Comparison of ENCODE assay signal across 8 mouse cellular contexts in genomic region chr10:60284676-60285111, GRCm38 (mm10). TPM values are rescaled to one million over a fixed set of nuclear protein-coding genes. Genes with fewer than 3 reads are reported as not detected.
A peak's percentile ranks its signal among the peaks of the same experiment; 100 is the strongest.
DNase-seq lines count a peak whose midpoint lies in the region; ATAC-seq lines count a peak whose summit lies in the region.

No protein-coding gene starts in this region.

- no peaks in the 10 kb centered on the region for H3K9me3 ChIP-seq in heart, embryonic 14.5 days (ENCODE audit: control insufficient read depth, low read length)
- no peaks in the 10 kb centered on the region for H3K9me3 ChIP-seq in embryonic facial prominence, embryonic 15.5 days (replicated peaks)
- no peaks in the 10 kb centered on the region for H3K9me3 ChIP-seq in limb, embryonic 15.5 days

- H3K27me3 ChIP-seq in heart, embryonic 14.5 days (ENCODE audit: control insufficient read depth, insufficient read depth, low read length): no peaks in the 10 kb centered on the region
- H3K27me3 ChIP-seq in embryonic facial prominence, embryonic 15.5 days: no peaks in the 10 kb centered on the region
- H3K27me3 ChIP-seq in limb, embryonic 15.5 days: no peaks in the 10 kb centered on the region

- H3K9ac ChIP-seq in heart, embryonic 14.5 days (ENCODE audit: low read length): no peak overlapping the region; the same call in 1 of the 2 replicates
- no peak overlapping the region for H3K9ac ChIP-seq in embryonic facial prominence, embryonic 15.5 days
- H3K9ac ChIP-seq in limb, embryonic 15.5 days: no peak overlapping the region

- intact Hi-C loops in heart, postnatal 14 days (cut with DNase I): no loop called here
- intact Hi-C loops in left cerebral cortex, postnatal 4 days (cut with DNase I): no loop called here

- no peak overlapping the region for H3K4me2 ChIP-seq in heart, embryonic 14.5 days (ENCODE audit: low read length)
- H3K4me2 ChIP-seq in embryonic facial prominence, embryonic 15.5 days (replicated peaks): no peak overlapping the region
- no peak overlapping the region for H3K4me2 ChIP-seq in limb, embryonic 15.5 days

- no peak for DNase-seq in heart, postnatal 14 days
- DNase-seq in retina, postnatal 1 day: peak; percentile 43
- no peak for DNase-seq in right cerebral cortex, postnatal 10 days (ENCODE audit: low spot score in 2 of 2)
- DNase-seq in spleen, postnatal 10 days (ENCODE audit: low spot score in 2 of 2): no peak
- no peak for DNase-seq in left cerebral cortex, postnatal 4 days

- peaks cover 28 to 59% of the 10 kb centered on the region in 2 experiments for H3K4me1 ChIP-seq in heart, embryonic 14.5 days (ENCODE audit: control insufficient read depth in 2 of 2, insufficient read depth in 2 of 2, low read length in 2 of 2)
- H3K4me1 ChIP-seq in embryonic facial prominence, embryonic 15.5 days: peaks cover 75% of the 10 kb centered on the region
- peaks cover 63% of the 10 kb centered on the region for H3K4me1 ChIP-seq in limb, embryonic 15.5 days

- H3K4me3 ChIP-seq in heart, embryonic 14.5 days (ENCODE audit: control insufficient read depth in 1 of 2, insufficient read depth in 1 of 2, low read depth in 1 of 2, low read length in 2 of 2): no peak overlapping the region
- no peak overlapping the region for H3K4me3 ChIP-seq in embryonic facial prominence, embryonic 15.5 days (replicated peaks)
- no peak overlapping the region for H3K4me3 ChIP-seq in limb, embryonic 15.5 days

- no peak for ATAC-seq in heart, embryonic 14.5 days (ENCODE audit: insufficient number of reproducible peaks, insufficient read depth, low FRiP score, low read depth)
- no peak for ATAC-seq in embryonic facial prominence, embryonic 15.5 days (ENCODE audit: insufficient number of reproducible peaks, low FRiP score, low TSS enrichment, low read depth)
- no peak for ATAC-seq in limb, embryonic 15.5 days (ENCODE audit: insufficient number of reproducible peaks, low FRiP score, low TSS enrichment, low read depth)

- H3K27ac ChIP-seq in heart, embryonic 14.5 days (replicated peaks in 1 of 2; ENCODE audit: control insufficient read depth in 1 of 2, insufficient read depth in 1 of 2, low read depth in 2 of 2, low read length in 2 of 2): peak overlapping the region; percentile 3 to 69; a peak in 3 of 4 replicates
- H3K27ac ChIP-seq in embryonic facial prominence, embryonic 15.5 days (replicated peaks): peak overlapping the region; percentile 49; the same call in 1 of the 2 replicates
- H3K27ac ChIP-seq in limb, embryonic 15.5 days: peak overlapping the region; percentile 62

- 0 out of 2 replicates have a peak, but pooled peaks cover 8% of the 10 kb centered on the region for H3K36me3 ChIP-seq in heart, embryonic 14.5 days (ENCODE audit: control insufficient read depth, insufficient read depth, low read length)
- no peaks in the 10 kb centered on the region for H3K36me3 ChIP-seq in embryonic facial prominence, embryonic 15.5 days
- H3K36me3 ChIP-seq in limb, embryonic 15.5 days: no peaks in the 10 kb centered on the region

- WGBS in heart, embryonic 14.5 days: 46% methylated on average over 8 of the region's 8 CpGs
- WGBS in embryonic facial prominence, embryonic 15.5 days: 50% methylated on average over 8 of the region's 8 CpGs
- WGBS in limb, embryonic 15.5 days: 37% methylated on average over 8 of the region's 8 CpGs

RNA-seq across cellular contexts. Expression of gene Psap, which starts 7.3 kb away (rescaled TPM):
- 88.7 and 98.1 TPM in 2 replicates for polyA plus RNA-seq in heart, embryonic 14.5 days (2014; fragmentation: Nextera tagmentation; extraction: Ambion mirVana)
- total RNA-seq in heart, postnatal 14 days (2021): 100 to 1,000 TPM; 904 to 976 TPM
- polyA plus RNA-seq in embryonic facial prominence, embryonic 15.5 days (2015; fragmentation: Nextera tagmentation; extraction: Ambion mirVana): 165 and 167 TPM in 2 replicates
- 177 and 226 TPM in 2 replicates for polyA plus RNA-seq in limb, embryonic 15.5 days (2015; fragmentation: Nextera tagmentation; extraction: Ambion mirVana)
- 100 to 1,000 TPM; 700 to 775 TPM for total RNA-seq in left cerebral cortex, postnatal 4 days (2021)
